Mouse (Mus musculus): ENCODE measurements around the gene Rnaseh2a. TPM values are rescaled to one million over a fixed set of nuclear protein-coding genes. Genes with fewer than 3 reads are reported as not detected.
A peak's percentile ranks its signal among the peaks of the same experiment; 100 is the strongest.

Rnaseh2a gene
- total and polyA plus RNA-seq, 3 experiments: 71.6 to 115 (median 83.1) TPM

GRCm38 (mm10) chr8:84976031-84976762, 6.6 kb upstream of the Rnaseh2a start (continued):
- TF ChIP-seq KAT2A (IDR thresholded peaks at IDR 0.05; ENCODE audit: insufficient replicate concordance, low read length) (peak; percentile 86), CTCF (conservative IDR thresholded peaks at IDR 0.05 in 1 of 2, IDR thresholded peaks at IDR 0.05 in 1 of 2; ENCODE audit: low read depth in 2 of 2, low read length in 2 of 2) (0 out of 4 replicates have a peak, but pooled peaks of 1 of the 2 experiments have one; percentile 1), PAX5 (IDR thresholded peaks at IDR 0.05; ENCODE audit: low read length) (no peak), MAFK (IDR thresholded peaks at IDR 0.05; ENCODE audit: insufficient replicate concordance, low read length) (peak; percentile 65; the same call in 1 of the 2 replicates), MAX (IDR thresholded peaks at IDR 0.05; ENCODE audit: low read length) (peak; percentile 48), ETS1 (conservative IDR thresholded peaks at IDR 0.05; ENCODE audit: low read depth, low read length) (peak; percentile 97), JUN (IDR thresholded peaks at IDR 0.05; ENCODE audit: insufficient read depth, low read depth, low read length) (no peak), POLR2A (IDR thresholded peaks at IDR 0.05; ENCODE audit: low read depth, low read length) (peak; percentile 79; the same call in 1 of the 2 replicates), ELF1 (IDR thresholded peaks at IDR 0.05; ENCODE audit: low read depth, low read length) (peak; percentile 81), ZMIZ1 (IDR thresholded peaks at IDR 0.05; ENCODE audit: low read depth, low read length) (peak; percentile 89), EP300 (IDR thresholded peaks at IDR 0.05; ENCODE audit: low read length) (no peak), MAZ (IDR thresholded peaks at IDR 0.05; ENCODE audit: low read depth, low read length) (peak; percentile 98)

- H3K9me3 ChIP-seq (replicated peaks; ENCODE audit: low read length): no peaks in the 10 kb centered on the region
- DNase-seq (ENCODE audit: extremely low read depth): peak; percentile 83
- peak overlapping the region; percentile 92 for H3K27ac ChIP-seq (ENCODE audit: insufficient read depth, low read depth)
- H3K27me3 ChIP-seq (replicated peaks): no peaks in the 10 kb centered on the region
- H3K9ac ChIP-seq (ENCODE audit: insufficient read depth, low read depth): peak overlapping the region; percentile 88
- dilution Hi-C loops (cut with MboI; ENCODE audit: extremely low pct_ligation_motif_present, extremely low pct_unique_long_range_greater_than_20kb, low sequenced_read_pairs): no loop called here
- peak overlapping the region; percentile 98 for H3K4me2 ChIP-seq (ENCODE audit: insufficient read depth, low read depth, poor library complexity, severe bottlenecking)
- H3K4me1 ChIP-seq (ENCODE audit: control insufficient read depth in 1 of 2, insufficient read depth in 2 of 2): peaks cover 4 to 22% of the 10 kb centered on the region in 2 experiments; a peak in 3 of 4 replicates
- peaks cover 25 to 37% of the 10 kb centered on the region in 2 experiments for H3K36me3 ChIP-seq (replicated peaks in 1 of 2; ENCODE audit: control insufficient read depth in 1 of 2, insufficient read depth in 1 of 2, low read length in 1 of 2)
- in situ Hi-C loops (cut with MboI; ENCODE audit: low pct_ligation_motif_present, low pct_unique_long_range_greater_than_20kb, low sequenced_read_pairs): no loop called here
- H3K4me3 ChIP-seq (replicated peaks in 1 of 3; ENCODE audit: low read depth in 2 of 3, low read length in 2 of 3, poor library complexity in 1 of 3): peak overlapping the region; percentile 82 to 94 (median 92)
- H3K79me2 ChIP-seq (replicated peaks; ENCODE audit: control insufficient read depth, extremely low read depth, insufficient read depth, poor library complexity, severe bottlenecking): peaks cover 24% of the 10 kb centered on the region
- TF ChIP-seq ELF1 (IDR thresholded peaks at IDR 0.05; ENCODE audit: low read depth, low read length): peak; percentile 48; the same call in 1 of the 2 replicates
- peak; percentile 82 for TF ChIP-seq ZNF384 (IDR thresholded peaks at IDR 0.05; ENCODE audit: low read depth, low read length)
- TF ChIP-seq ZKSCAN1 (IDR thresholded peaks at IDR 0.05; ENCODE audit: borderline replicate concordance, low read depth, low read length): no peak
- no peak for TF ChIP-seq USF1 (IDR thresholded peaks at IDR 0.05; ENCODE audit: low read depth, low read length)
- peak; percentile 53; the same call in 1 of the 2 replicates for TF ChIP-seq NRF1 (IDR thresholded peaks at IDR 0.05; ENCODE audit: low read depth, low read length)
- TF ChIP-seq MAZ (IDR thresholded peaks at IDR 0.05; ENCODE audit: low read depth, low read length): peak; percentile 73; the same call in 1 of the 2 replicates
- TF ChIP-seq POLR2A (IDR thresholded peaks at IDR 0.05; ENCODE audit: low read depth, low read length): peak; percentile 17; the same call in 1 of the 2 replicates
- no peak for TF ChIP-seq JUN (IDR thresholded peaks at IDR 0.05; ENCODE audit: insufficient read depth, low read depth, low read length)
- TF ChIP-seq SIN3A (IDR thresholded peaks at IDR 0.05; ENCODE audit: low read length): peak; percentile 88
- TF ChIP-seq MEF2A (IDR thresholded peaks at IDR 0.05; ENCODE audit: borderline replicate concordance, low read depth, low read length): peak; percentile 20; the same call in 1 of the 2 replicates
- peak; percentile 29; the same call in 1 of the 2 replicates for TF ChIP-seq MYC (IDR thresholded peaks at IDR 0.05; ENCODE audit: low read depth, low read length)
- peak; percentile 22; the same call in 1 of the 2 replicates for TF ChIP-seq BHLHE40 (IDR thresholded peaks at IDR 0.05; ENCODE audit: low read depth, low read length)
- no peak; the same call in 1 of the 2 replicates for TF ChIP-seq NELFE (IDR thresholded peaks at IDR 0.05; ENCODE audit: low read depth, low read length)
- peak; percentile 91 to 96 for TF ChIP-seq CTCF (conservative IDR thresholded peaks at IDR 0.05 in 1 of 2, IDR thresholded peaks at IDR 0.05 in 1 of 2; ENCODE audit: low read depth in 2 of 2, low read length in 2 of 2)
- peak; percentile 94 for TF ChIP-seq ZC3H11A (IDR thresholded peaks at IDR 0.05; ENCODE audit: low read depth, low read length)
- no peak; the same call in 1 of the 2 replicates for TF ChIP-seq CHD1 (IDR thresholded peaks at IDR 0.05; ENCODE audit: low read depth, low read length)
- peak; percentile 74 for TF ChIP-seq IRF4 (IDR thresholded peaks at IDR 0.05; ENCODE audit: low read depth, low read length)
- 0 out of 2 replicates have a peak, but pooled peaks have one; percentile 17 for TF ChIP-seq JUND (conservative IDR thresholded peaks at IDR 0.05; ENCODE audit: low read depth, low read length)
- no peak; the same call in 1 of the 2 replicates for TF ChIP-seq ETS1 (conservative IDR thresholded peaks at IDR 0.05; ENCODE audit: low read depth, low read length)
- peak; percentile 70 for TF ChIP-seq TCF12 (IDR thresholded peaks at IDR 0.05; ENCODE audit: low read depth, low read length)
- TF ChIP-seq SMC3 (IDR thresholded peaks at IDR 0.05; ENCODE audit: low read depth, low read length): peak; percentile 97
- peak; percentile 91 for TF ChIP-seq RAD21 (IDR thresholded peaks at IDR 0.05; ENCODE audit: low read depth, low read length)
These were observed 5.9 kb upstream of the Rnaseh2a start for GRCm38 (mm10) chr8:84975434-84975833.

Data from CH12.LX (cell line).